Mouse (Mus musculus) stomach, postnatal 0 days (tissue): ENCODE data around the gene Ptma.

ENCODE experiments used
- CTCF ChIP-seq: IDR thresholded peaks from 2 replicates; pipeline ENCODE4 v1.5.1; 2016; ENCODE audit warnings: antibody characterized with exemption, low read depth, mild to moderate bottlenecking, moderate library complexity
- EP300 ChIP-seq: optimal IDR thresholded peaks from 2 replicates; pipeline ENCODE3; 2016; ENCODE audit warnings: antibody characterized with exemption

DNA sequence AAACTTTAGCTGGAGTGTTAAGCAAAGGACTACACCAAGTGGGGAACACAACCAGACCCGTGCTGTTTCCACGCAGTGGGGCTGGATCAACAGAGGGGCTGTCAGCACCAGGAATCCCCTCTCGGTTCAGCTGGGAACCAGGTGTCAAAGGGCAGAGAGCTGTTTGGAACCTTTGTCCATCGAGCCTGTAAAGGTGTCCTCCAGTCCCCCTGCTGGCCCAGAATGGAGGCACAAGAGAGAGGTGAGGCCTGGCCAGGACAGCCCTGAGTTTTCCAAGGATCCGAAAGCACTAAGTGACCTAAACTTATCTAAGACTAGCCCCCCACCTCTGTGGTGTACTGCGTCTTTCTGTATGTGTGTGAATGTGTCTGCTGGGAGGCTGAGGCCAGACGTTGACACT, 6.2 kb upstream of the Ptma start:
- TF ChIP-seq CTCF = peak; percentile 71
- TF ChIP-seq EP300 = no peak
